Mouse (Mus musculus) cerebellum, adult (tissue): ENCODE measurements around the gene Tmem234.

Experiments used
- ATAC-seq: cut with Nextera tagmentation; 2 replicates; pipeline ENCODE4 v1.9.2; 2017; ENCODE audit warnings: mild to moderate bottlenecking, moderate library complexity, mixed read lengths; ENCODE audit not compliant: insufficient number of reproducible peaks, low FRiP score, low TSS enrichment

The Tmem234 gene

DNA sequence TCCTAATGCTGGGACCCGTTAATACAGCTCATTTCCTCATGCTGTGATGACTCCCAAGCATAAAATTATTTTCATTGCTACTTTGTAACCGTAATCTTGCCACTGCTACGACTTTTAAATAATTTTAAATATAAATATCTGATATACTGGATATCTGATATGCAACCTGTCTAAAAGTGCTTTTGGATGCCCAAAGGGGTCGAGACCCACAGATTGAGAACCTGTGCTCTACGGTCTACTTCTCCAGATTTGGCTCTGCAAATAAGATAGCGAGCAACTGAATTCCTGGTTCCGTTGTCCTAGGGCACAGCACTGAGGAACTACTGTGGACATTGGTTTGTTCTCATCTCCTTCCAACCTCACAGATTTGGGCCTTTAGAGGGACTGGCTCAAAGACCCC lies 22.8 kb upstream of the Tmem234 start:
- ATAC-seq: no peak

DNA sequence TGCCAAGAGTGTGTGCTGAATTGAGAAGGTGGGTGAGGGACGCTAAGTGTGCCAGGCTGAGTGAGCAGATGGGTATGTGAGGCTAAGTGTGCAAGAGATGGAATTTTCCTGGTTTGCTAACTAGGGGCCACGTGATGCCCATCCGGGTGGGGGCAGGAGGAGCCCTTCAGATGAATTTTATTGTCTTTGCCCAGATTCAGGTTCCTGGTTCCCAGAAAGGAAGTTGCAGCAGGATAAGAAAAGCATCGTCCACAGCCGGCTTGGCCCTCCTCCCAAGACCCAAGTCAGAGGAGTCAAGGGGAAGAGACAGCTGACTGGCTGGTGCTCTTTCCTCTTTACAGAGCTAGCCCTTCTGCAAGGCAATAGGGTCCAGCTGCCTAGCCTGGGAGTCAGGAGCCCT lies 22.0 kb upstream of the Tmem234 start, which contains the start of gene Fam167b:
Fam167b (minus strand) TSS at position 84 of the 400 bp plus-strand sequence.
- no peak for ATAC-seq

GRCm38 (mm10) chr4:129580347-129580746 lies 20.1 kb upstream of the Tmem234 start:
- ATAC-seq: no peak

GRCm38 (mm10) chr4:129582251-129582650 lies 18.2 kb upstream of the Tmem234 start:
- ATAC-seq: no peak

- ATAC-seq: no peak
Observed at GRCm38 (mm10) chr4:129584370-129584769, 16.1 kb upstream of the Tmem234 start.

GRCm38 (mm10) chr4:129584884-129585608 lies 15.4 kb upstream of the Tmem234 start:
- no peak for ATAC-seq

DNA sequence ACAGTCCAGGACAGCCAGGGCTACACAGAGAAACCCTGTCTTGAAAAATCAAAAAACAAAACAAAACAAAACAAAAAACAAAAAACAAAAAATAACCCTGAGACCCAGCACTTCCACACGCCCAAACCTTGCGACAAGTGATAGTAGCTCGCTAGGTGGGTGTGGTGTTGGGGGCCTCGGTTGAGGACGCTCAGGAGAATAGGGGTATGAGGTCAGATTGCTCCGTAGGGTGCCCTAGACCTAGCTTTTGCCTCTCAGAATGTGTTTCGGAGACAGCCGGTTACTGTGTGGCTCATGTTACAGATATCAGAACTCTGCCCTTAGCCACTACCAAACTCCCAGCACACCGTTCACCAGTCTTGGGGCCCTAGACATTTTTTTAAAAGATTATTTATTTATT lies 14.7 kb upstream of the Tmem234 start:
- no peak for ATAC-seq

- ATAC-seq: no peak
Observed at GRCm38 (mm10) chr4:129586943-129587342, 13.5 kb upstream of the Tmem234 start.

DNA sequence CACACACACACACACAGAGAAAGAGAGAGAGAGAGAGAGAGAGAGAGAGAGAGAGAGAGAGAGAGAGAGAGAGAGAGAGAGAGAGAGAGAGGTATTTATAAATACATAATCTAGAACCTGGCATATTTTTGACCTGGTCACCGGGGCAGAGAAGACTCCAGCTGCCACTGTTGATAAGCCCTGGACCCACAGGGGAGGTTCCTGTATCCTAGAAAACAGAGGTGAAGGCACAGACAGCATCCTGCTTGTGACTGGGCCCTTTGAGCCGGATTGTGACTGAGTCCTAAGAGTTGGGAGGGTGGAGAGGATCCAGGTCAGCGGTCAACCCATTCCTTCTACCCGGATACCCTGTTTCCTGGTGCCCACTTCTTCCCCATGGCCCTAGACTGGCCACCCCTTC lies 11.6 kb upstream of the Tmem234 start:
- no peak for ATAC-seq

GRCm38 (mm10) chr4:129608426-129609025 lies 8.1 kb downstream of the Tmem234 start:
- peak; percentile 73; the same call in 1 of the 2 replicates for ATAC-seq

- no peak for ATAC-seq
Observed at GRCm38 (mm10) chr4:129609139-129609631, 8.7 kb downstream of the Tmem234 start.

DNA sequence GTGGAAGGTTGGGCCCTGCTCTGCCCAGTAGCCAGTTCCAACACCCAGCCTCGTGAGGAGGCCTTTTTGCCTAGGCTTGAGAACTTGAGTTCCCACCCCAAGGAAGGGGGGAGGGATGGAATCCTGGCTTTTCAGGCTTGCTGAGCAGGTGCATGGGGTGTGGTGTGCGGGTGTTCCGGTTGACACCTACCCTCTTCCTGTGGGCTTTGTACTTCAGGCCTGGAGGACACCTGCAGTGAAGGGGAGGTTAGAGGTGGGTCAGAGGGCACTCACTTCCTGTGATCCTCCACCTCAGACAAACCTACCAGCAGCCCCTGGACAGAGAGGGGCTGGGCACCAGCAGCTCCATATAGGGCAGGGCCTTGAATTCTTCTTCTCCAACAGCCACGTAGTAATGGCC lies 9.6 kb downstream of the Tmem234 start:
- no peak for ATAC-seq

GRCm38 (mm10) chr4:129610472-129610871 lies 10.0 kb downstream of the Tmem234 start:
- no peak for ATAC-seq

DNA sequence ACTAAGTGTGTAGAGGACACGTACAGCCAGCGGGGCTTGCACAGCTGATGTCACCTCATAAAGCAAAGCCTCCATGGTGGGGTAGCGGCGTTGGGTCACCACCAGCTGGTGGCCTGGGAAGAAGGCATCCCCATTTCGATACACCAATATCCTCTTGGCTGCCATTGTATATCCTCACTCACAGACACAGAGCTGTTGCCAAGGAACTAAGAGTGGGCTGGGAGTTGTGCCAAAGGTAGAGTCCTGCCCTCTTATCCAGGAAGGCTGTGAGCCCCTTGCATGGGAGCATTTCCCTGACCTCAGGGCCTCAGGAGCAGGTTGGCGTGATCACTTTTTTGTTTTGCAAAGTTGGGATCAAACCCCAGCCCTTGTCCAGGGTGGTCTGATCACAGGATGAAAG lies 13.6 kb downstream of the Tmem234 start, which contains the start of gene Dcdc2b:
Dcdc2b (minus strand) TSS at position 165 of the 400 bp plus-strand sequence.
- no peak for ATAC-seq

DNA sequence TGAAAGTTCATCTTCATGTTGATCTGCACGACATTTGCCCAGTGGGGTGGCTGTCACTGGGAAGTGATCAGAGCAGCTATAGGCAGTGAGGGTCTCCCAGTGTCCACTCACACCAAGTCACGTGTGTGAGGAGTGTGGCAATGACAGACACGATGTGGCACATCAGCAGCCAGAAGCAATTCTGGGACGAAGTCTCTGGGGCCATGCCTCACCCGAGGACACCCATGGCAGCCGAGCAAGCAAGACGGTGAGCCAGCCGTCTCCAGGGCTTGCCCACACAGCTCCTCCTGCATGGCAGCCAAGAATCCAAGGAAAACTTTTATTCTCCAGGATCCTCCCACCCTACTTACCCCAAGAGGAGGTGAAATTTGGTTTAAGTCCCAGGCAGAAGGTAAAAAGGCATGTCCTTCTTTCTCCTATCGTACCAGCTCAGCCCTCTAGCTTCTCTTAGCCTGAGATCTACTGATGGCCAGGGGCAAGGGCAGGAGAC lies 15.4 kb downstream of the Tmem234 start:
- no peak for ATAC-seq

DNA sequence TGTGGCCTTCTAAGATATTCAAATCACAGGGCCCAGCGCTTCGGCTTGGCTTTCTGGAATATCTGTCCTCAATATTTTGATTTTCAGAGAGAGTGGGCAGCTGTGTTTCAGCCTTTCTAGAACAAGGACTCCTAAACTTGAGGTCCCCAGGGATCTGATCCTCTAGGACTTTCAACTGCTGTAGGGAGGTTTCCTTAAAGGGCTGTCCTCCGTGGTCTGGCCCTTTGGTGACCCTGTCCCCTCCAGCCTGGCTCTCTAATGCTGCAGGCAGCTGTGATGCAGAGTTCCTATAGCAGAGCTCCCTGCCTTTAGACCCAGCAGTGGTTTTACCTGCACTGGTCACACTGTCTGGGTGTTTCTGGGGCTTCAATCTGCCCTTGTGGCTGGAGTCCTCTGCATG lies 16.2 kb downstream of the Tmem234 start:
- ATAC-seq: no peak

- ATAC-seq: no peak
Observed at GRCm38 (mm10) chr4:129617121-129617641, 16.7 kb downstream of the Tmem234 start.

DNA sequence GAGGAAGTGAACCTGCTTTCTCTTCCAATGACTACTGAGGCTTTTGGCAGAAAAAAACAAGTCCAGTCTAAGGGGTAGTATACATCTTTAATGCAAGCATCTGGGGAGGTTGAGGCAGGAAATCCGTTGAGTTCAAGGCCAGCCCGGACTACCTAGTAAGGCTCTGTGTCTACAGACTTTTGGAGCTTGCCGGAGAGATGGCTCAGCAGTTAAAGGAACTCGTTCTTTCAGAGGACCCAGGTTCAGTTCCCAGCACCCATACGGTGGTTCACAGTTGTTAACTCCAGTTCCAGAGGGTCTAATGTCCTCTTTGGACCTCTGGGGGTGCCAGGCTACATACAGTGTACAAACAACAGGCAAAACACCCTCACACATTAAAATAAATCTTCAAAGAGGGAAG lies 17.6 kb downstream of the Tmem234 start:
- ATAC-seq: no peak

DNA sequence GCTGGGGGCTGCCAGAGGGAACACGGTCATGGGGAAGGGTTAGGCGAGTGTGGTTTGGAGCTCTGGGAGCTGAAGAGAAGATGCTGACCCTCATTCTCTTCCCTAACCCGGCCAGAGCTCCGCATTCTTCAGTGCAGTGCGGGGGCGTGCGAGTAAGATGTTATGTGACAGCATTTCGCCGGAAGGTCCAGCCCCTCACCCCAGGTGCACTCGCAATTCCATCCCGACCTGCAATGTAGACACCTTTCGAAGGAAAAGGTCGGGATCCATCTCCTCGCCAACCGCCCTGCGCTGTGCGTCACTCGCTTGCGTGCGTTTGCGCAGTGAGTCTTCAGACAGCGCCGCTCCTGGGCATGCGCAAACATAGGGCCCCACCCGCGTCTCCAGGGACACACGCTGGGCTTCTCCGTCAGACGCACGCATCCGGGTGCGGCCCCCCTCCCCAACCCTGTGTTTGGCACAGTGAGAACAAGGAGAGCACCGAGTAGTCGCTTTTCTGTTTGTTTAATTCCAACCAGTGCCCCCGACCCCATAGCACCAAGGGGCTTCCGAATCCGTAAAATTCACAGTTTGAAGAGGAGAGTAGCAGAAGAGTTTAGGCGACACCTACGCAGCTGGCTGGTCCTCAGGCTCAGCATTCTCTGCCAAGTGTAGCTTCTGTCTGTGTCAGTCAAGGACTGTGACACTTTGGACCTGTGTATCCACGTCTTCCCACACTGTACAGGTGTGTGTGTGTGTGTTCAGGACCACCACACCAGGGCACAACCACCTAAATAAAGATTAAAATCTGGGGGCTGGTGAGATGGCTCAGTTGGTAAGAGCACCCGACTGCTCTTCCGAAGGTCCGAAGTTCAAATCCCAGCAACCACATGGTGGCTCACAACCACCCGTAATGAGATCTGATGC lies 18.6 kb downstream of the Tmem234 start, which contains the start of gene Iqcc:
Iqcc (minus strand) TSS at position 314 of the 906 bp plus-strand sequence.
- ATAC-seq: peak; percentile 72
